ENCODE assay signal across 11 mouse cellular contexts in genomic region chr9:82312466-82312865, GRCm38 (mm10).
A peak's percentile ranks its signal among the peaks of the same experiment; 100 is the strongest.
DNase-seq lines count a peak whose midpoint lies in the region.
"Had no signal": no experiment of that assay in that cellular context is flagged by ENCODE, and none has a peak within 500 bp of the region (broad histone marks: within the 10 kb centered on the region; RNA-seq: fewer than 3 reads in every experiment).

No protein-coding gene starts in this region.

- DNase-seq in cerebellum, postnatal 10 days: peak; percentile 72 to 79
- DNase-seq in cerebellum, postnatal 4 days (ENCODE audit: low spot score in 2 of 2): no peak
- peak; percentile 25 to 57 for DNase-seq in cerebellum, postnatal 25 days
- DNase-seq in cerebellum, adult 9-10 months: no peak
- peak; percentile 35 for DNase-seq in left cerebral cortex, postnatal 4 days
- DNase-seq in left cerebral cortex, adult 9 months (ENCODE audit: low spot score in 2 of 2): no peak
- DNase-seq: adrenal gland, adult 2 months; adrenal gland, postnatal 10 days; adrenal gland, postnatal 25 days; cerebellum, adult 11 months; embryo, embryonic 11 days had no signal

- intact Hi-C loops in left cerebral cortex, postnatal 4 days (cut with DNase I): no loop called here

Comparison
In these comparisons a context has a peak if more than half of its experiments do, and no peak if none do; other contexts are left out.
1. DNase-seq: peak in cerebellum, postnatal 10 days (2 of 2), cerebellum, postnatal 25 days (2 of 2) and left cerebral cortex, postnatal 4 days (single experiment); none in cerebellum, postnatal 4 days (0 of 2), cerebellum, adult 9-10 months (single experiment) and left cerebral cortex, adult 9 months (0 of 2).